Mouse (Mus musculus): ENCODE results near the gene Dppa1.
"Not testable (repeated sequence)": the region's sequence is repeated elsewhere in the genome, so short reads cannot be mapped to it uniquely, and the experiment has no call there.

The Dppa1 gene

DNA sequence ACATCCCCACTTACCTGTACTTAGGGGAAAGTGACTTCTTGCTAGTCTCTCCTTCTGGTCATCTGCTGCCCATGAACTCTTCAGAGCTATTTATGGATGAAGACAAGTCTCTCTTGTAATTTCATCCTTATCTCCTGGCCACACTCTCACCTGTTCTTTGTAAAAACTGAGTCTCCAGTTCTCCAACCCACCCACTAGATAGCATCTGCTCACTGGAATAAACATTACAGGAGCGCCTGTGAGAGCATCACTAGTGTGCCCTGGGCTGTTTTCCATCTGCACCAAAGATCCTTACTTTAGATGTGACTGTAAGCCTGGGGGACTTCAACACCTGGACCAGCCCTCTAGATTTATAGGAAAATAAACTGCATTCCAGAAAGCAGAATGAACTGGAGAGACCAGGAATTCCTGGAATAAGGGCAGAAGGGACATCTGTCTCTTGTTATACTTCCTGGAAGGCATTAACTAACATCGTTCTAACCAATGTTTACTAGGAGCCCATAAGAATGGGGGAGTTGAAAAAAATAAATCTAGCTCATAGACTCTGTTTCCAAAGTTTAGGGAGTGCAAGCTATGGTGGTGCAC is at the start of gene Dppa1:
Gene Dppa1 (minus strand): TSS at position 51 of the 585 bp plus-strand sequence.
- DNase-seq (ENCODE audit: low spot score): no peak

DNA sequence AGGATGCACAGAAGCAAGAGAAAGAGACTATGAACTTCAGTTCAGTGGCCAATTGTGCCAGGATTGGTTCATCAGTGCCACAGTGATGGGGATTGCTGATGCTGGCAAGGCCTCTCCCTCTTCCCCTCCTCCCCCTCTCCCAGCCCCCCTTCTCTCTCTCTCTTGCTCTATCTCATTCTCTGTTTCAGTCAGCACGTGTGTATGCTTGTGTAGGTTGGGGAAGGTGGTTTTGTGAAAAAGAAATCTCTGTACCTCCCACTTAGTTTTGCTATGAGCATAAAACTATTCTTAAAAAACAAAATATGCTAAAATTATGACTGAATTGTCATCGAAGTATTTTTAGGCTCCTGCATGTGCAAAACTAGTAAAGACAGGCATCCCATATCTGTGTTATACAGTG is 38.9 kb upstream of the Dppa1 start:
- no peak for DNase-seq (ENCODE audit: low spot score)

DNA sequence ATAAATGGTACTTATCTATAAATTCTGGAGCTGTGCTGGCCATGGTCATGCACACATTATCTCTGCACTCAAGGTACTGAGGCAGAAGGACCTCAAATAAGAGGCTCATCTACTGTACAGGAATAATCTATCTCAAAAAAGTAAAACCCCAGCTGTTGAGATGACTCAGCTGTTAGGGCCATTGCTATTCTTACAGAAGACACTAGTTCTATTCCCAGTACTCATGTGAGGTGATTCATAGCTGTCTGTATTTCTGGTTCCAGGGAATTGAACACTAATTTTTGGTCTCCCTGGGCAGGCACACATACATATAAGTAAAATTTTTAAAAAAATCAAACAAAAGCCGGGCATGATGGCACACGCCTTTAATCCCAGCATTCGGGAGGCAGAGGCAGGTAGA is 38.0 kb upstream of the Dppa1 start:
- DNase-seq (ENCODE audit: low spot score): no peak

DNA sequence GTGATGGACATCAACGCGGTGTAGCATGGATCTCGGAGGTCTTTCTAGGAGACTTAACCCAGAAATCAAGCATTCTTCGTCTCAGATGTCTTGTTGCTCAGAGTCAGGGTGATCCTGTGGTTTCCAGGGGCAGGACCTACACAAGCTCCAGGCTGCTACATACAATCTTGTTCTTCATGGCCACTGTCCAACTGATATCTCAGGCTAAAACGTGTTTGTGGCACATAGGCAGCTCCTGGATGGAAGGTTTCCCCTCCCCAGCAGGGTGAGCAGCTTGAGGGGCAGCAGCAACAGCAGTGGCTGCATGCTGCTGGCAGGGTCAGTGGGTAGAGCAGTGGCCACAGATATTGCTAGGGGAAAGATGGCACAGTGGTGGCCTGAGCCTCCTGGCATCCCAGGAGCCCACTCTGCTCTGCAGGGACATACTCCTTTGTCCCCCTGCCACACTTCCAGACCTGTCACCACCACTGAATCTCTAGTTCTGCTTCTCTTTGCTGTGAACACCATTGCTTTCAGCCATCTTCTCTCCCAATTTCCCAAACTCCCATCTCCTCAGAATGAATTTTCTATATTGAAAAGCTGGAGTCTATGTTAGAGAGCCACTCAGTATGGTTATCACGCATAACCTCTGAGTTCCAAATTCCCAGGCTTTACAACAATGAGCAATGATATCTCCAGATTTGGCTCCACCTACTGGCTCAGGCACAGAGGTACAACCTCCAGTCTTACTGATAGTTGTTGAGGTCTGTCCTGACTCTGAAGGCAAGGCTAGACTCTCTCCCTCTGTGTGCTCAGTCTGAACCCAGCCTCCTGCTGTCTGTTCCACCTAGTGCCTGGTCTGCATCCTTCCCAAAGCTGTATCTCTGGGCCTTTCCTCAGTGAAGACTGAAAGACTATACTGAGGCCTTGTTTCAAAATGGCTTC is 36.8 kb upstream of the Dppa1 start:
- DNase-seq (ENCODE audit: low spot score): no peak

DNA sequence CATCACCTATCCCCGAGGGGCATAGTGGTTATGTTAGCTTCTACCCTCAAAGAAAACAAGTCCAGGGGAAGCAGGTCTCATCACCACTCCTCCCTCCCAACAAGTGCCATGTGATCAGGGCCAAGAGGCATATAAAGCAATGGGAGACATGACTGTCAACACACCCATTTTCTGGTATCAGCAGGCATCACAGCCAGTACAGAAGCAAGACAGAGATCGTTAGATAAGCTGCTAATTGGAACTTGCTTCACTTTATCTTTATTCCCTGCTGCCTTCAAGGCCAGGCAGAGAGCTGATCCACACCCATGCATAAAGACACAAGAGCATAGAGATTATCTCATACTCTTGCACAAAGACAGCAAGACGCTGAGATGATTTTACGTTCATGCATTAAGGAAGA is 34.2 kb upstream of the Dppa1 start:
- DNase-seq (ENCODE audit: low spot score): no peak

DNA sequence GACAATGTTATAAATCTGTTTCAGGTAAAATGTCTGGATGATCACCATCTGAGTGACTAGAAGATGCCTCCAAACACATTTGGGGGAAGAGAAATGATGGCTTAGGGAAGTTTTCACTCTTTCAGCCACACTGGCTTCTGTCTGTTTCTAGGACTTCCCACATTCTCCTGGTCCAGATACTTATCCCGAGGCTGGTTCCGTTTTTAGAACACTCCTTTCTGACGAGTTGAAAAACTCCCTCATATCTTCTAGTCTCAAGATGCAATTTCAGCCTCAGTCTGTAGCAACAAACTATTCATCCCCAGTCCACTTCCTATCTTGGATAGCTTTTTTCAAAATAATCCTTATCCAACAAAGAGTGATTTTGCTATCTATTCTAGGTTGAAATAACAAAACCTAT is 23.4 kb upstream of the Dppa1 start:
- no peak for DNase-seq (ENCODE audit: low spot score)

DNA sequence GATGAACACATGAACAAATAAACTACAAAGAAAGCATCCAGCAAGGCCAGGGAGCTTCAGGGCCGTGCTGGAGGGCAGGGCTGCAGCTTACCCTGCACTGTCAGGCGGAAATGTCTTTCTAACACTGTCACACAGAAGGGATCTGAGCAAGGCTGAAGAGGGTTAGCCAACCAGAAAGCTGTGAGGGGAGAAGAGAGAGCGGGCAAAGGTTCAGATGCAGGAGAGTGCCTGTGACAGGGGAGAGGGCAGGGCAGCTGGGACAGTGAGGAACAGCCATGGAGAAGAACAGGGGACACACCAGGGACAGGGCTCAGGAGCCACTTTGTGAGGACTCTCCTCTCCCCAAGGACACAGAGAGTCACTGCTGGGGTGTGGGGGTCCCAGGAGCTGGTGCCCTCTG is 20.6 kb upstream of the Dppa1 start:
- DNase-seq (ENCODE audit: low spot score): not testable (repeated sequence)

DNA sequence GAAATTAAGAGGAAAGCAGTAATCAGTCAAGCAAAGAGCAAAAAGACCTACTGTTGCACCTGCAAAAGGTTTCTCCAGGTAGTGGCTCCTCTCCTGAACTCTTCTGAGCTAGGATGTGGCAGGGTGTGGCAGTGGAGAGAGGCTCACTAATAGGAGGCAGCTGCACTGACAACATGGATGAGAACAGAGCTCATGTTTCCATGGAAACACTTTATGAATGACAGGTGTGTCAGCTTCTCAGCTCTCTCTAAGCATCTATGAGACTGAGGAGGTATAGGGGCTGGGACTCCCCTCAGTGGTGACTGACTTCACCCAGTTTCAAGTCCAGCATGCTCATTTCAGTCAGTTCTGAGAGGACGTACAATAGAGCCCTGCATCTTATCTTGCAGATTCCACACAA is 15.8 kb upstream of the Dppa1 start:
- no peak for DNase-seq (ENCODE audit: low spot score)

DNA sequence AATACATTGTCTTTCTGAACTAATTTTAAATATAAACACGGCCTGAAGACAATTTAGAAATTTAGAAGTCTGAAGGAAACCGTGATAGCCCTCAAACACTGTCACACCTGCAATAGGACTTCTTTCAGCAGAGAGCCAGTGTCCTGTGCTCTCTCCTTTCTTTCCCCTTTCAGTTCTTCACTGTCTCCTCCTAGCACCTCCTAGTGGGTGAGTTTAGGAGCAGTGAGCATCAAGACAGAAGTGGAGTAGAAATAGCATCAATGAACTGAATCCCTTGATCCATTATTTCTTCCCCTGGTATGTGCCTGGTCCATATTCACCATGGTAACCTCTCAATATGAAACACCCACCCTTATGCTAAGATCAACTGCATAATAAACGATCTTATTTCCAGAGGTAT is 7.5 kb upstream of the Dppa1 start:
- no peak for DNase-seq (ENCODE audit: low spot score)

DNA sequence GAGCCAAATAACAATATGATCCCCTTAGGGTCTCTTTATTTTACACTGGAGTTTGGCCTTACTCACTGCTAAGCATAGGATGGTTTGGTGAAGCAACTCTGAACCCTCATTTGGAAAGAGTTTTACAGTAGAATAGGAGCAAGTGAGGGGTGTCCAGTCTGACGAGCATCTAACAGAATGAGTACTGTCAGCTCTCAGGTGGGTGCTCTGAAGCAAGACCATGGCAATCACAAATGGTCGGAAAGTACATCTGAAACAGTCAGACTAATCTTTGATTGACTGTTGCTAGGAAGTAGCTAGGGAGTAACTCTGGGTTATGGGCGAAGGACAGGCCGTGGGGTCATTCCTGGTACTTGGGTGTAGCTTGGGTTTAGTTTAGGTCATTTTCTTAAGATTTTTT is 6.5 kb upstream of the Dppa1 start:
- DNase-seq (ENCODE audit: low spot score): not testable (repeated sequence)

DNA sequence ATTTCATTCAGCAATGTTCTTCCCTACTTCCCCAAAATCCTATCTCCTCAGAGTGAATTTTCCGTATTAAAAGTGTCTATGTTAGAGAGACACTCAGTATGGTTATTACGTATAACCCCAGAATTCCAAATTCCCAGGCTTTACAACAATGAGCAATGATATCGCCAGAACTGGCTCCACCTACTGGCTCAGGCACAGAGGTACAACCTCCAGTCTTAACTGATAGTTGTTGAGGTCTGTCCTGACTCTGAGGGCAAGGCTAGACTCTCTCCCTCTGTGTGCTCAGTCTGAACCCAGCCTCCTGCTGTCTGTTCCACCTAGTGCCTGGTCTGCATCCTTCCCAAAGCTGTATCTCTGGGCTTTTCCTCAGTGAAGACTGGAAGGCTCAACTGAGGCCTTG is 2.6 kb upstream of the Dppa1 start:
- DNase-seq (ENCODE audit: low spot score): no peak

DNA sequence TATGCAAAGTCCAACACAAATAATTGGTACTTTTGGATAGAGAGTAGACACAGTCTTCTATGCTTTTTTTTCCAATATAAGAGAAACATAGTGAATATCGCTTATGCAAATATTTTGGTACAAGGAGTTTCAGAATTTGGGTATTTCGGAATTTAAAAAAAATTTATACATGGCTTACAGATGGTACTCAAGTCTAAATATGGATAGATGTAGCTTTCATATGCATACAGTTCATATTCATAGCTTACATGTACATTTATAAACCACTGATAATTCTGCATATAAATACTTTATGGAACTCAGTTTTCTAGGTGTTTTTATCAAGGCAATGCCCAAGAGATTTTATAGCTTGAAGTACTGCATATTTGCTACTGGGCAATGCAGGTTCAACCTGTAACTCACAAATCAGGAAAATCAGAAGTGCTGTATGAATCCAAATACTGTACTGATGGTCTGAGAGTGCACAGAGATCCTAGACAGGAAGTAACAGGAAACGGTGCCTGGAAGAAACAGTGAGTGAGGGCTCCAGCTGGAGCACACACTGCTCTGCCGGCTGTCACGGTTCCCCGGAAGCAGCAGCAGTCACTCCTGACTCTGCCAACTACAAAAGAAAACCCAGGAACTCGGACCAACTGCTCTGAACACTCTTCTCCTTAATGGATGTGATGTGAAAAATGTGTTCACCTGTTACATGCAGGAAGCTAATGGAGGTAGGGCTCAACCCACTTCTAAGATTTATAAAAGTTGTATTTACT is 8.5 kb downstream of the Dppa1 start:
- no peak for DNase-seq (ENCODE audit: low spot score)

DNA sequence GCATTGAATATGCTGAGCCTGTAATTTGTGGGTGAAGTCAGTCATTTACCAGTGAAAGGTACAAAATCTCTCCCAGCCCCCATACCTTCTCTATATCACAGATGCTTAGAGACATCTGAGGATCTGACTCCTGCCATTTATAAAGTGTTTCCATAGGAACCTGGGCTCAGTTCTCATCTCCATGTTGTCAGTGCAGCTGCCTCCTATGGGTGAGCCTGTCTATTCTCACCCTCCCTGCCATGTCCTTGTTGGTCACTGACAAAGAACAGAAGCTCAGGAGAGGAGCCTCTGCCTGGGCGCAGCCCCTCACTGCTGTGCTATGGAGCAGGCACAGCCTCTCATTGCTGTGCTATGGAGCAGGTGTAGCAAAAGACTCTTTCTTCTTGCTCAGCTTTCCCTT is 9.1 kb downstream of the Dppa1 start:
- no peak for DNase-seq (ENCODE audit: low spot score)

DNA sequence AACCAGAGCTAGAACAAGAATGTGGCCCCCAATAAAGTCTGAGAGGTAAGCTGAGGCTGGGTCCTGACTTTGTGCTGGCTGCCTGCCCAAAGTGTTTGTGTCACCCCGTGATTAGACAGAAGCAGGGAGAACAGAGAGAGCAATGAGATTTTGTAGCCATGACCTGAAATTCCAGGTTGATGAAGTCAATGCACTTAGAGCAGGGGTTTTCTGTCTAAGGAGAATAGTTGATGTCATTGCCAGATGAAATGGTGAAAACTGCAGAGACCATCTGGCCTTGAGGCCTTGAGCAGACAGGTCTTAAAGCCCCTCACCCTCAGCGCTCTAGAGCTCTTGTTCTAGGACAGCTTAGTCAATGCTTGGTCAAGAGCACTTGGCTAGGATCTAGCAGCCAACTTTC is 36.6 kb downstream of the Dppa1 start:
- DNase-seq (ENCODE audit: low spot score): no peak

DNA sequence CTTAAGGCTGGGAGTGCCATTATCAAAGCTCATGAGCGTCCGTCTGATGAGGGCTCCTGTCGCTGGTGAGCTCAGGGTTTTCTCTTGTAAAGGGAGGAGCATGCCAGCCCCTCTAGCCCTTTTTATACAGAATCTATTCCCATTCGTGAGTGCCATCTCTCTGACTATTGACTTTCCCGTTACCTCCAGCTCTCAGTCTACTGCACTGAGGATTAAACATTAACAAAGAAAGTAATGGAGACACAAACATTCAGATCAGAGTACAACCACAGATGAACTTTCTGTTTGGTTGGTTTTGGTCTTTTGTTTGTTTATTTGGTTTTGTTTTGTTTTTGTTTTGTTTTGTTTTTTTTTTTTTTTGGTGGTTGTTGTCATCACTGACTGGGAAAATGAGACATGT is 46.3 kb downstream of the Dppa1 start:
- DNase-seq (ENCODE audit: low spot score): no peak

DNA sequence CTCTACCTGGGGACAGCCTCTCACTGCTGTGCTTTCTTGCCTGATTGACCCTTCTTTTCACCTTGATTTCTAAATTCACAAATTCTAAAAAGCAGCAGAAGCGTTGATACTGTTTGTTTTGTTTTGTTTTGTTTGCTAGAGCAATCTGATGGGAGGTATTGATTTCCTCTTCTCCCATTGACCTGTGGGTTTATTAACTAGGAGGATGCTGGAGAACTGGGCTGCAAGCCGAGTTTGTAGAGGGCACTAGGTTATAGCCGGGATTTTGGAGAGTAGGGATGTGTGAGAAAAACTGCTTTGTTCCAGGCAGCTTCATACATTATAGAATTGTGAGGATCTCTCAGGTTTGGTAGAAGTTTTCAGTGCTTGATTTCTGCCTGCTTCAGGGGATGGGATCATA is 48.6 kb downstream of the Dppa1 start:
- DNase-seq (ENCODE audit: low spot score): no peak

DNA sequence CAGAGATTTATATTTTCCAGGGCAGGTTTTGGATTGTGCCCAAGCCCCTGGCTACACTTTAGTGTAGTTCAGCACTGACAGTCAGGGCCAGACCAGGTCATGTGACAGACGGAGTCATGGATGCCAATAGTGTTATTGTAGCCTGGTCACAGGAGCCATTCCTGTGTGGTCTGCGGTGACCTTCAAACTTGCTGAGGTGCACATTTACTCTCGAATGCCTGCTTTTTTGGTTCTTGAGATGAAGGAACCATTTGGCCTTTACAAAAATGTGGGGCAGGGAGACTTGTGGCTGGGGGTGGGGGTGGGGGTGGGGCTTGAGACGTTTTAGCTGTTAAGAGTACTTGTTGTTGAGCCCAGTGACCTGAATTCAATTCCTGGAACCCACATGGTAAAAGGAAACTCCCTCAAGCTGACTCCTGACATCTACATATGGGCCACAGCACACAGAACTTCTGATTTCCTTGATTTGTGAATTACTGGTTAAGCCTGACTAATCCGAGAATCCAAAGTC is 50.2 kb downstream of the Dppa1 start:
- peak; percentile 8 for DNase-seq (ENCODE audit: low spot score)

DNA sequence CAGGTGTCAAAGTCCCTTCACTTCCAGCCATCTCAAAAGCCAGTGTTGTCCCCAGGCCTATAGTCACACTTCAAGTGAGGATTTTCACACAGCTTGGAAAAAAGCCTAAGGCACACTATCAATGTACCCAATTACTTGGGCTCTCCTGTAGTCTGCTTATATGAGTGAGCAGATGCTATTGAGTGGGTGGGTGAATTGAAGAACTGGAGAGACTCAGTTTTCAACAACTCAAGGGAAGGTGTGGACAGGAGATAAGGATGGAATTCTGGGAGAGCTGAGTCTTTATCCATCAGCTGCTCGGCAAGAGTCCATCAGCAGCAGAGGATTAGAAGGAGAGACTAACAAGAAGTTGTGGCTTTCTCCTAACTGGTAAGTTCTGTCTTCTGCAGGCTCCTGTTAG is 57.7 kb downstream of the Dppa1 start, which contains the start of gene BC053393:
Gene BC053393 (plus strand): TSS at position 210 of the 400 bp plus-strand sequence.
- no peak for DNase-seq (ENCODE audit: low spot score)

DNA sequence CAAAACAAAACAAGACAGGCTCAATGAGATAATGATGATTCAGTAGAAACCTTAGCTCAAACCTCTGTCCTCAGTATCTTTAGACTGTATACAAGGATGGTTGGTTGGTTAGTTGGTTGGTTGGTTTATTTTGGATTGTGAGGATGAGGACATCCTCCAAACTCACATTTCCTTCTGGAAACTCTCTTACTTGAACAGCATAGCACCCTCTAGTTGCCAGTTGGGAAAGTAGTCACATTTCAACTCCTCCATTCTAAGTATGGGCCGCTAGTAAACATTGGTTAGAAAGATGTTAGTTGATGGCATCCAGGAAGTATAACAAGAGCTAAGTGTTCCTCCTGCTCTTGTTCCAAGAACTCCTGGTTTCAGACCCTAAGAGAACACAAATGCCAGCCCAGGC is 60.0 kb downstream of the Dppa1 start:
- DNase-seq (ENCODE audit: low spot score): no peak

DNA sequence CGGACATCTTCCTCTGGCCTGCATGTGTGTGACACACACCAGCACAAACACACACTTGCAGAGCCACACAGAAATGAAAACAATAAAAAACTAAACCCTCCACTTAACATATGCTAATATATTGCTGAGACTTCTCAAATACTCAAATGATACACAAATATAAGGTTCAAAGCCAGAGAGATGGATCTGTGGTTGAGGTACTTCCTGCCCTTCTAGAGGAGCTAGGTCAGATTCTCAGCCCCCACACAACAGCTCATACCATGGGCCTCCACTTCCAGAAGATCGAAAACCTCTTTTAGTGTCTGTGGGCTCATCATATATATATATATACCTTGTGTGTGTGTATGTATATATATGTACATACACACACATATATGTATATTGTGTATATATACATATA is 63.1 kb downstream of the Dppa1 start:
- no peak for DNase-seq (ENCODE audit: low spot score)

DNA sequence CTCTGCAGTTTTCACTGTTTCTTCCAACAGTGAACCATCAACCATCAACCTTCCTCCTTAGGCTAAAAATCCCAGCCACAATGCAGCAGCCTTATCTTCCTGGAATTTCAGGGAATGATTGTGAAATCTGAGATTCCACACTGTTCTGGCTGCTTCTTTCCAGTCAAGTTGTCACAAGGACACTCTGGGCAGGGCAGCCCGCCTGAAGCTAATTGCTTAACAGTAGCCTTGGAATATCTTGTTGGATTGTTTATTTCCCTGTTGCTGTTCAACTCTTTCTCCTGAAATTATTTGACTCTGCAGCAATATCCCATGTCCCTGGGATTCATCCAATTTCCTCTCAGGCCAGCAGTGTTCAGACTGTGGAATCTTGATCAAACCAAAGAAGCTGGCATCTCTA is 64.4 kb downstream of the Dppa1 start:
- DNase-seq (ENCODE audit: low spot score): peak; percentile 13

DNA sequence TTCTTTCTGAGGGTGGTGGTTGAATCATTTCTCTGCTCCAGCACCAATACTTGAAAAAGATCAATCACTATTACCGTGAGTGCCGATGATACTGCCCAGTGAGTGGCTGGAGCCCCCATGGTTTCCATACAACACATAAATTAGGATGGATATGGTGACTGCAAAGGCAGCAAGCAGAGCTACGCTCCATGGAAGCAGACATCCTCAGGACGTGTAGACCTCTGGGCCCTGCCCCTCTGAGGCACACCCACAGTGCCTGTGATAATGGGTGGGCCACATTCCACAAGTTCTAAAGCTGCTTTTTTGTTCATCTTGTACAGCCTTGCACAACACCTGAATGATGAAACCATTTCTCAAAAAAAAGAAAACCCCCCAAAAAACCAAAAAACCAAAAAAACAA is 68.0 kb downstream of the Dppa1 start:
- no peak for DNase-seq (ENCODE audit: low spot score)
